Mouse (Mus musculus): ENCODE measurements around the gene Taf1a. TPM values are rescaled to one million over a fixed set of nuclear protein-coding genes. Genes with fewer than 3 reads are reported as not detected.
A peak's percentile ranks its signal among the peaks of the same experiment; 100 is the strongest.
"Not testable (repeated sequence)": the region's sequence is repeated elsewhere in the genome, so short reads cannot be mapped to it uniquely, and the experiment has no call there.

The Taf1a gene
- polyA plus RNA-seq, 1 experiment from 2014 or later = 17.7 TPM

- Histone ChIP-seq H3K36me3 (ENCODE audit: control insufficient read depth, insufficient read depth, low read length) (peaks cover 20% of the 10 kb centered on the region), H3K4me3 (ENCODE audit: low read depth, low read length) (no peak overlapping the region), H3K9ac (ENCODE audit: low read depth, low read length) (no peak overlapping the region), H3K27me3 (ENCODE audit: control insufficient read depth, insufficient read depth, low read depth, low read length) (no peaks in the 10 kb centered on the region), H3K9me3 (replicated peaks; ENCODE audit: control insufficient read depth, low read length, poor library complexity, severe bottlenecking) (no peaks in the 10 kb centered on the region), H3K27ac (ENCODE audit: low read length) (no peak overlapping the region), H3K4me2 (ENCODE audit: low read length) (no peak overlapping the region), H3K4me1 (ENCODE audit: control insufficient read depth, insufficient read depth, low read length) (peaks cover 11% of the 10 kb centered on the region)
- ATAC-seq = no peak
- WGBS = 96% methylated on average over 5 of the region's 5 CpGs
Measured at GRCm38 (mm10) chr1:183363577-183363867, 25.3 kb upstream of the Taf1a start.

GRCm38 (mm10) chr1:183366361-183366760 is 22.4 kb upstream of the Taf1a start:
- Histone ChIP-seq H3K4me1 (ENCODE audit: control insufficient read depth, insufficient read depth, low read length) (peaks cover 16% of the 10 kb centered on the region), H3K36me3 (ENCODE audit: control insufficient read depth, insufficient read depth, low read length) (peaks cover 11% of the 10 kb centered on the region), H3K27me3 (ENCODE audit: control insufficient read depth, insufficient read depth, low read depth, low read length) (no peaks in the 10 kb centered on the region), H3K9ac (ENCODE audit: low read depth, low read length) (no peak overlapping the region), H3K9me3 (replicated peaks; ENCODE audit: control insufficient read depth, low read length, poor library complexity, severe bottlenecking) (no peaks in the 10 kb centered on the region), H3K4me2 (ENCODE audit: low read length) (no peak overlapping the region), H3K4me3 (ENCODE audit: low read depth, low read length) (no peak overlapping the region), H3K27ac (ENCODE audit: low read length) (no peak overlapping the region)
- WGBS = 84% methylated on average over 5 of the region's 5 CpGs
- no peak for ATAC-seq

- H3K4me3 ChIP-seq (ENCODE audit: low read depth, low read length) = peak overlapping the region; percentile 92
- H3K9ac ChIP-seq (ENCODE audit: low read depth, low read length) = peak overlapping the region; percentile 85
- peaks cover 16% of the 10 kb centered on the region for H3K4me1 ChIP-seq (ENCODE audit: control insufficient read depth, insufficient read depth, low read length)
- H3K27ac ChIP-seq (ENCODE audit: low read length) = peak overlapping the region; percentile 79
- 2% methylated on average over 54 of the region's 56 CpGs for WGBS
- peak overlapping the region; percentile 95 for H3K4me2 ChIP-seq (ENCODE audit: low read length)
- peak; percentile 86 for ATAC-seq
- H3K27me3 ChIP-seq (ENCODE audit: control insufficient read depth, insufficient read depth, low read depth, low read length) = no peaks in the 10 kb centered on the region; the same call in 1 of the 2 replicates
- H3K9me3 ChIP-seq (replicated peaks; ENCODE audit: control insufficient read depth, low read length, poor library complexity, severe bottlenecking) = no peaks in the 10 kb centered on the region
- peaks cover 4% of the 10 kb centered on the region; the same call in 1 of the 2 replicates for H3K36me3 ChIP-seq (ENCODE audit: control insufficient read depth, insufficient read depth, low read length)
Measured at GRCm38 (mm10) chr1:183368601-183369400, 20.0 kb upstream of the Taf1a start.

- peak; percentile 98 for ATAC-seq
- Histone ChIP-seq H3K36me3 (ENCODE audit: control insufficient read depth, insufficient read depth, low read length) (0 out of 2 replicates have a peak, but pooled peaks cover 2% of the 10 kb centered on the region), H3K4me1 (ENCODE audit: control insufficient read depth, insufficient read depth, low read length) (peaks cover 16% of the 10 kb centered on the region), H3K4me3 (ENCODE audit: low read depth, low read length) (peak within 1 kb of the TSS; percentile 92), H3K4me2 (ENCODE audit: low read length) (peak within 1 kb of the TSS; percentile 95), H3K9me3 (replicated peaks; ENCODE audit: control insufficient read depth, low read length, poor library complexity, severe bottlenecking) (no peaks in the 10 kb centered on the region), H3K9ac (ENCODE audit: low read depth, low read length) (peak within 1 kb of the TSS; percentile 85), H3K27ac (ENCODE audit: low read length) (peak within 1 kb of the TSS; percentile 79), H3K27me3 (ENCODE audit: control insufficient read depth, insufficient read depth, low read depth, low read length) (no peaks in the 10 kb centered on the region; the same call in 1 of the 2 replicates)
- 0% methylated on average over 40 of the region's 51 CpGs for WGBS
Measured at GRCm38 (mm10) chr1:183369427-183370014, 19.3 kb upstream of the Taf1a start, which contains the start of gene Mia3. Mia3 (minus strand) TSS chr1:183369553.

- H3K36me3 ChIP-seq (ENCODE audit: control insufficient read depth, insufficient read depth, low read length) = no peaks in the 10 kb centered on the region
- H3K27me3 ChIP-seq (ENCODE audit: control insufficient read depth, insufficient read depth, low read depth, low read length) = no peaks in the 10 kb centered on the region; the same call in 1 of the 2 replicates
- ATAC-seq = no peak
- H3K9me3 ChIP-seq (replicated peaks; ENCODE audit: control insufficient read depth, low read length, poor library complexity, severe bottlenecking) = no peaks in the 10 kb centered on the region
- no peak overlapping the region for H3K9ac ChIP-seq (ENCODE audit: low read depth, low read length)
- H3K4me2 ChIP-seq (ENCODE audit: low read length) = no peak overlapping the region
- H3K27ac ChIP-seq (ENCODE audit: low read length) = no peak overlapping the region
- 0 out of 2 replicates have a peak, but pooled peaks cover 3% of the 10 kb centered on the region for H3K4me1 ChIP-seq (ENCODE audit: control insufficient read depth, insufficient read depth, low read length)
- WGBS = 85% methylated on average over 5 of the region's 5 CpGs
- H3K4me3 ChIP-seq (ENCODE audit: low read depth, low read length) = no peak overlapping the region
Measured at GRCm38 (mm10) chr1:183374728-183375127, 14.1 kb upstream of the Taf1a start.

- no peak overlapping the region for H3K4me2 ChIP-seq (ENCODE audit: low read length)
- H3K9ac ChIP-seq (ENCODE audit: low read depth, low read length) = no peak overlapping the region
- H3K36me3 ChIP-seq (ENCODE audit: control insufficient read depth, insufficient read depth, low read length) = no peaks in the 10 kb centered on the region
- H3K4me1 ChIP-seq (ENCODE audit: control insufficient read depth, insufficient read depth, low read length) = no peaks in the 10 kb centered on the region
- H3K9me3 ChIP-seq (replicated peaks; ENCODE audit: control insufficient read depth, low read length, poor library complexity, severe bottlenecking) = no peaks in the 10 kb centered on the region
- no peak for ATAC-seq
- H3K27me3 ChIP-seq (ENCODE audit: control insufficient read depth, insufficient read depth, low read depth, low read length) = peaks cover 4% of the 10 kb centered on the region
- no peak overlapping the region for H3K4me3 ChIP-seq (ENCODE audit: low read depth, low read length)
- no peak overlapping the region for H3K27ac ChIP-seq (ENCODE audit: low read length)
- 80% methylated on average over 4 of the region's 4 CpGs for WGBS
Measured at GRCm38 (mm10) chr1:183377045-183377444, 11.7 kb upstream of the Taf1a start.

GRCm38 (mm10) chr1:183378321-183378941 is 10.3 kb upstream of the Taf1a start:
- no peak overlapping the region for H3K4me3 ChIP-seq (ENCODE audit: low read depth, low read length)
- no peaks in the 10 kb centered on the region for H3K4me1 ChIP-seq (ENCODE audit: control insufficient read depth, insufficient read depth, low read length)
- no peaks in the 10 kb centered on the region for H3K36me3 ChIP-seq (ENCODE audit: control insufficient read depth, insufficient read depth, low read length)
- H3K27ac ChIP-seq (ENCODE audit: low read length) = no peak overlapping the region
- no peak for ATAC-seq
- no peaks in the 10 kb centered on the region for H3K9me3 ChIP-seq (replicated peaks; ENCODE audit: control insufficient read depth, low read length, poor library complexity, severe bottlenecking)
- H3K27me3 ChIP-seq (ENCODE audit: control insufficient read depth, insufficient read depth, low read depth, low read length) = peaks cover 9% of the 10 kb centered on the region
- no peak overlapping the region for H3K9ac ChIP-seq (ENCODE audit: low read depth, low read length)
- H3K4me2 ChIP-seq (ENCODE audit: low read length) = no peak overlapping the region
- 86% methylated on average over 10 of the region's 10 CpGs for WGBS

- H3K9ac ChIP-seq (ENCODE audit: low read depth, low read length); H3K36me3 ChIP-seq (ENCODE audit: control insufficient read depth, insufficient read depth, low read length); H3K9me3 ChIP-seq (replicated peaks; ENCODE audit: control insufficient read depth, low read length, poor library complexity, severe bottlenecking); H3K4me1 ChIP-seq (ENCODE audit: control insufficient read depth, insufficient read depth, low read length); ATAC-seq; H3K4me3 ChIP-seq (ENCODE audit: low read depth, low read length); H3K4me2 ChIP-seq (ENCODE audit: low read length); H3K27ac ChIP-seq (ENCODE audit: low read length): not testable (repeated sequence)
- H3K27me3 ChIP-seq (ENCODE audit: control insufficient read depth, insufficient read depth, low read depth, low read length) = peaks cover 13% of the 10 kb centered on the region
- WGBS = 93% methylated on average over 3 of the region's 3 CpGs
Measured at GRCm38 (mm10) chr1:183379376-183379775, 9.4 kb upstream of the Taf1a start.

GRCm38 (mm10) chr1:183381816-183382215 is 7.0 kb upstream of the Taf1a start:
- Histone ChIP-seq H3K4me3 (ENCODE audit: low read depth, low read length) (no peak overlapping the region), H3K27me3 (ENCODE audit: control insufficient read depth, insufficient read depth, low read depth, low read length) (peaks cover 23% of the 10 kb centered on the region), H3K36me3 (ENCODE audit: control insufficient read depth, insufficient read depth, low read length) (no peaks in the 10 kb centered on the region), H3K9ac (ENCODE audit: low read depth, low read length) (no peak overlapping the region), H3K9me3 (replicated peaks; ENCODE audit: control insufficient read depth, low read length, poor library complexity, severe bottlenecking) (no peaks in the 10 kb centered on the region), H3K4me2 (ENCODE audit: low read length) (no peak overlapping the region), H3K4me1 (ENCODE audit: control insufficient read depth, insufficient read depth, low read length) (no peaks in the 10 kb centered on the region), H3K27ac (ENCODE audit: low read length) (no peak overlapping the region)
- no peak for ATAC-seq
- WGBS = 79% methylated on average over 5 of the region's 5 CpGs

Data from midbrain, embryonic 16.5 days (tissue).